Mouse (Mus musculus) stomach, embryonic 15.5 days (tissue): ENCODE measurements around the gene Mgat5. TPM values are rescaled to one million over a fixed set of nuclear protein-coding genes. Genes with fewer than 3 reads are reported as not detected.

Experiments used
- ATAC-seq: fragments of 200-750 bp; cut with Nextera tagmentation; 2 replicates; pipeline ENCODE4 v1.8.0; 2017; ENCODE audit warnings: low read depth, moderate number of reproducible peaks, moderate TSS enrichment; ENCODE audit not compliant: insufficient read depth, low FRiP score
- H3K27ac ChIP-seq: fragments of 300-500 bp; sonication (generic); 2 replicates; pipeline ENCODE4 v1.5.1; 2015; ENCODE audit warnings: mild to moderate bottlenecking, inconsistent platforms
- H3K27me3 ChIP-seq: fragments of 300-500 bp; sonication (generic); replicated peaks from 2 replicates; pipeline ENCODE4 v1.6.1; 2015; ENCODE audit warnings: inconsistent platforms
- H3K36me3 ChIP-seq: fragments of 300-500 bp; sonication (generic); 2 replicates; pipeline ENCODE4 v1.6.1; 2015; ENCODE audit warnings: inconsistent platforms
- H3K4me1 ChIP-seq: fragments of 300-500 bp; sonication (generic); 2 replicates; pipeline ENCODE4 v1.6.1; 2015; ENCODE audit warnings: inconsistent platforms
- H3K4me2 ChIP-seq: fragments of 300-500 bp; sonication (generic); 2 replicates; pipeline ENCODE4 v1.6.1; 2015; ENCODE audit warnings: mild to moderate bottlenecking, inconsistent platforms
- H3K4me3 ChIP-seq: fragments of 300-500 bp; sonication (generic); replicated peaks from 2 replicates; pipeline ENCODE4 v1.5.1; 2015; ENCODE audit warnings: inconsistent platforms
- H3K9ac ChIP-seq: fragments of 300-500 bp; sonication (generic); 2 replicates; pipeline ENCODE4 v1.6.1; 2015; ENCODE audit warnings: inconsistent platforms
- H3K9me3 ChIP-seq: fragments of 300-500 bp; sonication (generic); 2 replicates; pipeline ENCODE4 v1.6.1; 2016; ENCODE audit warnings: inconsistent platforms
- WGBS: fragments of 180-500 bp; shearing (Covaris S2); methylation state at CpG from one replicate; pipeline ENCODE4 v1.1.7; 2015; 5-methylcytosine and 5-hydroxymethylcytosine counted together
- polyA plus RNA-seq: library from polyadenylated mRNA; unstranded; fragments of >200 nt; fragmentation: Nextera tagmentation; extraction: Ambion mirVana; gene quantifications from 2 replicates; pipeline ENCODE4 v1.2.1, GENCODE M21; 2015

Mgat5 gene
- polyA plus RNA-seq, 1 experiment from 2014 or later, result 5.4 TPM

DNA sequence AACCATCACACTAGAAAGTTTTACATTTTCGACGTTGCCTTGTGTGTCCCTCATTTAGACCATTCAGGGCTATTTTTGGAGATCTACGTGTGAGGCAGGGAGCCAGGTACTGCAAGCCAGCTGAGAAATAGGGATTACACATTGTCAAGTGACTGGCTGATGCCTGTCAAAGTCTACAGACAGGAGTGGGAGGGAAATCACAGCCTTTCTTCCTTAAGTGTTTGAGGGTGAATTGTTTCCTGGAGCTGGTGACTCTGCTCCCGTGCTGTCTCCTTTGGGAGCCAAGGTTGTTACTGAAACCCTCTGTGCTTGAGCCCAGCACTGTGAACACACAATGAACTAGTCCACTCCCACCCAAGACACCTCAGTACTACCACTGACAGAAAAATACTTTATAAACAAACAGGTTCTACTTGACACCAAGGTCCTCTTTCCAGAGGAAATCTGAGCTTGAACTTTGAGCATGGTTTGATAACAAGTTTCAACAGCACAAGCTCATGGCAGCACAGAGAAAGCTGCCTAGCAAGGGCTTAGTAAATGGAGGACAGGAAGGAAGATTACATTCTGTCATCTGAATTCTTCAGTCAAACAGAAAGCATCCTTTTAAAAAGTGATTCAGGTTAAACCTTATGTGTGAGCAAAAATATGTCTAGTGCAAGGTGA lies 147.4 kb downstream of the Mgat5 start:
- ATAC-seq, result no peak
- 0 out of 2 replicates have a peak overlapping the region, but pooled peaks have one; percentile 6 for H3K27ac ChIP-seq
- H3K9ac ChIP-seq, result no peak overlapping the region
- no peak overlapping the region for H3K4me3 ChIP-seq
- WGBS, result 69% methylated on average over 4 of the region's 4 CpGs
- H3K4me1 ChIP-seq, result no peaks in the 10 kb centered on the region
- H3K4me2 ChIP-seq, result no peak overlapping the region
- H3K9me3 ChIP-seq, result no peaks in the 10 kb centered on the region
- no peaks in the 10 kb centered on the region for H3K36me3 ChIP-seq
- no peaks in the 10 kb centered on the region for H3K27me3 ChIP-seq

DNA sequence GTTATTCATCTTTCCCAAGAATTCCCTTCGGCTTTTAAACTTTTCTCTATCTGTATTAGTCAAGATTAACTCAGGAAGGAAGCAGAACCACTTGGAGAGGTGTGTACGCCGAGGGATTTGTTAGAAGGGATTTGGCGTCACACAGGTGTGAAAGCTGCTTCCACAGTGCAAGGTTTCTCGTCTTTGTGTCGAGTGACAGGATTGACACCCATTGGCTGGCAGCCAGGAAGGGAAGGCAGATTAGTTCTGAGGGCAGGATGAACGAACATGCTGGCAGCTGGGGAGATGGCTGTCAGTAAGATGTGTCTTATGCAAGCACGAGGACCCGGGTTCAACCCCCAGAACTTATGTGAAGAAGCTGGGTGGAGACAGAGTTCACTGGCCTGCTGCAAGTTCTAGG lies 148.6 kb downstream of the Mgat5 start:
- Histone ChIP-seq H3K4me3 (no peak overlapping the region), H3K4me1 (no peaks in the 10 kb centered on the region), H3K4me2 (no peak overlapping the region), H3K27me3 (no peaks in the 10 kb centered on the region), H3K9me3 (no peaks in the 10 kb centered on the region), H3K27ac (no peak overlapping the region), H3K36me3 (no peaks in the 10 kb centered on the region), H3K9ac (no peak overlapping the region)
- WGBS, result 49% methylated on average over 9 of the region's 9 CpGs
- ATAC-seq, result no peak

DNA sequence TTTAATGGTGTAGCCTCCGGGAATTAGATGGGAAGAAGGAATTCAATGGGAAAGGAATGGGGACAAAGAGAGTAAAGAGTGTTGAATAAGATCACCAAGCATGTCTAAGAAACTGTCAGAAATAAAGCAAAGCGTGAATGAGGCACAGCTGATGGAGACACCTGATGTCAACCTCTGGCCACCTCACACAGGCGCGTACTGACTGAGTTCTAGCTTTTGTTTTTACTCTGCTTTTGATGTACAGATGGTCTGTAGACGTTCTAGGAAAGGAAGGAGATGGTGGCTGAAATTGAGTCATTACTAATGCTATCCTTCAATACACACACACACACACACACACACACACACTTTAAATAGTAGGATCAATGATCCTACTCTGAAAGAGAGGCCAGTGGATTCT lies 149.3 kb downstream of the Mgat5 start:
- Histone ChIP-seq H3K4me2 (no peak overlapping the region), H3K9ac (no peak overlapping the region), H3K9me3 (no peaks in the 10 kb centered on the region), H3K27ac (no peak overlapping the region), H3K36me3 (no peaks in the 10 kb centered on the region), H3K4me1 (no peaks in the 10 kb centered on the region), H3K27me3 (no peaks in the 10 kb centered on the region), H3K4me3 (no peak overlapping the region)
- WGBS, result 85% methylated on average over 5 of the region's 5 CpGs
- ATAC-seq, result no peak

DNA sequence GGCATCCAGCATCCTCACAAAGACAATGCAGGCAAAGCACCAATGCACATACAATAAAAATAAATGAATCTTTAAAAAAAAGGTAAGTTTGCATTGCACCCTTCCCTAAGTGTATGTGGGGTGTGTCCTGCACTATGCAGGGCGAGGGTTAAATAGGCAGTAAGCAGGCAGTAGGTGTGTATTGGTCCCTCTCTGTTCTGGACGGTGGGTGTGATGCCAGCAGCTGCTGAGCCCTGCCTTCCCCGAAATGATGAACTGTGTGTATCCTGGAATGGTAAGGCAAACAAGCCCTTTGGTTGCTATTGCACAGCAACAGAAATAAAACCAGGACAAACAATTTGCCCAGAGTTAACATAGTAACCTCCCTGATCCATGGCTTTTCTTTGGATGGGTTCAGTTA lies 150.2 kb downstream of the Mgat5 start:
- Histone ChIP-seq H3K4me1 (no peaks in the 10 kb centered on the region), H3K36me3 (no peaks in the 10 kb centered on the region), H3K27ac (no peak overlapping the region), H3K4me2 (no peak overlapping the region), H3K4me3 (no peak overlapping the region), H3K27me3 (no peaks in the 10 kb centered on the region), H3K9ac (no peak overlapping the region), H3K9me3 (no peaks in the 10 kb centered on the region)
- WGBS, result 77% methylated on average over 3 of the region's 3 CpGs
- ATAC-seq, result no peak

DNA sequence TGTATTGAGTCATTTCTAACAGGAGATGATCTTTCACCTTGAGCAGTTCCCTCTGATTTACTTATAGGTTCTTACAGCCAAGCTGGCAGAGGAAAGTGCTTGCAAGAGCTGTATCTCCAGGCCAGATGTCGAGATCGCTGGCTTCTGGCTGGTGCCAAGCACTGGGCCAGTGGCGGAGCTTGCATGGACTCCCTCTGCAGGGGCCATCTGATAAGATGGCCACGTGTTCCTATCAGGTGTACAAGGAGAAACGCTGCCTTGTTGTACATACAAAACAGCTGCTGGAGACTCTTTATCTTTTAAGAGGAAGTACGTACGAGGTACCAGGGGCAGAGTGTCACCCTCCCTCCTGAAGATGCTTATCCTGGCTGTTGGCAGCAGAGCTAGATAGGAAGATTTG lies 158.8 kb downstream of the Mgat5 start:
- 61% methylated on average over 7 of the region's 7 CpGs for WGBS
- H3K4me3 ChIP-seq, result no peak overlapping the region
- H3K27ac ChIP-seq, result no peak overlapping the region
- no peak overlapping the region for H3K4me2 ChIP-seq
- no peaks in the 10 kb centered on the region for H3K36me3 ChIP-seq
- ATAC-seq, result no peak
- H3K4me1 ChIP-seq, result no peaks in the 10 kb centered on the region
- no peaks in the 10 kb centered on the region for H3K9me3 ChIP-seq
- no peaks in the 10 kb centered on the region for H3K27me3 ChIP-seq
- H3K9ac ChIP-seq, result no peak overlapping the region

DNA sequence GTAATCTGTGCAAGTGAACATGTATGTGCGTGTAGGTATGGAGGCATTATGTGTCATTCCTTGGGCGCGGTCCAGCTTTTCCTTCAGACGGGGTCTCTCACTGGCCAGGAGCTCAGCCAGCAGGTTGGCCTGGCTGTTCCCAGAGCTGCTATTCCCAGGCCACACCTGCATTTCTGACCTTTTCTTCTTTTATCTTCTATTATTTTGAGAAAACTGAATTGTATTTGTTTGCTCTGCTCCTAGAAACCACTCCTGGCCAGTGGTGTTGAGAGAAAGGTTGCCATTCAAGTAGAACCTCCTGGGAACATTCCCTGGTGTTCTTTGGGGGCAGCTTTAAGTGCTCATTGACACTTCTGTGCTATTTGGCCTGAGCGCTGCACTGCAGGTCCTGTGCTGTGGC lies 160.9 kb downstream of the Mgat5 start:
- no peak for ATAC-seq
- H3K9ac ChIP-seq, result no peak overlapping the region
- H3K27me3 ChIP-seq, result no peaks in the 10 kb centered on the region
- H3K27ac ChIP-seq, result no peak overlapping the region
- no peak overlapping the region for H3K4me2 ChIP-seq
- no peaks in the 10 kb centered on the region for H3K36me3 ChIP-seq
- H3K4me3 ChIP-seq, result no peak overlapping the region
- 77% methylated on average over 5 of the region's 5 CpGs for WGBS
- H3K4me1 ChIP-seq, result no peaks in the 10 kb centered on the region
- no peaks in the 10 kb centered on the region for H3K9me3 ChIP-seq

DNA sequence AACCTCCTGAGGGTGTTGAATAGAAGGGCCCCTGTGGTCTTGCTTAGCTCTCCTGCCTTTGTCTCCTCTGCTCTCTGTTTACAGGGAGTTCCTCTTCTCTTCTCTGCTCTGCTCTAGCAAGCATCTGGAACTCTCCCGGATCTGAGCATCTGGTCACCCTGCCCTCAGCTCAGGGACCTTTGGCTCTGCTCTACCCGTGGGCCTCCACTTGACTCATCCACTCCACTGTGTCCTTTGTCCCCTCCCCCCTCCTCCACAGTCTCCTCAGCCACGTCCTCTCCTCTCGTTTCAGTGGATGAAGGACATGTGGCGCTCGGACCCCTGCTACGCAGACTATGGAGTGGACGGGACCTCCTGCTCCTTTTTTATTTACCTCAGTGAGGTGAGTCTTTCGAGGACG lies 161.3 kb downstream of the Mgat5 start:
- no peak overlapping the region for H3K4me3 ChIP-seq
- H3K4me1 ChIP-seq, result no peaks in the 10 kb centered on the region
- H3K27me3 ChIP-seq, result no peaks in the 10 kb centered on the region
- no peaks in the 10 kb centered on the region for H3K36me3 ChIP-seq
- no peak for ATAC-seq
- H3K9me3 ChIP-seq, result no peaks in the 10 kb centered on the region
- H3K9ac ChIP-seq, result no peak overlapping the region
- no peak overlapping the region for H3K4me2 ChIP-seq
- 63% methylated on average over 10 of the region's 10 CpGs for WGBS
- no peak overlapping the region for H3K27ac ChIP-seq

DNA sequence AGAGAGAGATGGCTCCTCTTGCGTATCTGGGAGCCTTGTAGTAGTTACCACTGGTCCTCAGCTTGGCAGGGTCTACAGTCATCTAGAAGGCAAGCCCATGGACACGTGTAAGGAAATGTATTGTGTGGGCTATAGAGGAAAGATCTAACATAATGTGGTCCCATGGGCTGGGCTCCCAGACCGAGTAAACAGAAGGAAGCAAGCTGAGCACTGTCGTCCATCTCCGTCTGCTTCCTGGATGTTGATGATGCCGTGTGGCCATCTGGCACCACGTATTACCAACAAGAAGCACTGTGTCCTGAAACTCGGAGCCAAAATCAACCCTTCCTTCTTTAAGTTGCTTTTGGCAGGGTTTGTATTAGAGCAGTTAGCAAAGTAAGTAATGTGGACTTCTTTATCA lies 163.7 kb downstream of the Mgat5 start:
- no peaks in the 10 kb centered on the region for H3K27me3 ChIP-seq
- no peak overlapping the region for H3K4me2 ChIP-seq
- H3K9me3 ChIP-seq, result no peaks in the 10 kb centered on the region
- ATAC-seq, result no peak
- WGBS, result 70% methylated on average over 8 of the region's 8 CpGs
- H3K4me1 ChIP-seq, result no peaks in the 10 kb centered on the region
- H3K9ac ChIP-seq, result no peak overlapping the region
- no peak overlapping the region for H3K27ac ChIP-seq
- no peaks in the 10 kb centered on the region for H3K36me3 ChIP-seq
- H3K4me3 ChIP-seq, result no peak overlapping the region

DNA sequence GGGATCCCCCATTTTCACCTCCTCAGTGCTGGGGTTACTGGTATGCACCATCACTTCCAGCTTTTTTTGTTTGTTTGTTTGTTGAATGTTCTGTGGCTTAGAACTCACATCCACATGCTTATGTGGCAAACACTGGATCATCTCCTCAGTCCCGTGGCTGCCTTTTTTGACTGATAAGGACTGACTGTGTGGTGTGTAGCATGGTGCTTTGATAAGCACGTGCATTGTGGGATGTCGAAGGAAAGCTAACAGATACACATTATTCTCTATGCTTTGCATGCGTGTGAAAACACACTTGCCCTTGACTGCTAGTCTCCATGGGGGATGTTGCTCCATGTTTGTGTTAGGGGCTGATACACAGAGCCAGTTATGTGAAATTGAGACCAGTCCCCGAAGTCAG lies 164.7 kb downstream of the Mgat5 start:
- H3K27me3 ChIP-seq, result no peaks in the 10 kb centered on the region
- WGBS, result 86% methylated on average over 5 of the region's 5 CpGs
- no peak overlapping the region for H3K4me3 ChIP-seq
- no peaks in the 10 kb centered on the region for H3K9me3 ChIP-seq
- no peak for ATAC-seq
- no peak overlapping the region for H3K4me2 ChIP-seq
- H3K27ac ChIP-seq, result no peak overlapping the region
- H3K36me3 ChIP-seq, result no peaks in the 10 kb centered on the region
- H3K9ac ChIP-seq, result no peak overlapping the region
- no peaks in the 10 kb centered on the region for H3K4me1 ChIP-seq

DNA sequence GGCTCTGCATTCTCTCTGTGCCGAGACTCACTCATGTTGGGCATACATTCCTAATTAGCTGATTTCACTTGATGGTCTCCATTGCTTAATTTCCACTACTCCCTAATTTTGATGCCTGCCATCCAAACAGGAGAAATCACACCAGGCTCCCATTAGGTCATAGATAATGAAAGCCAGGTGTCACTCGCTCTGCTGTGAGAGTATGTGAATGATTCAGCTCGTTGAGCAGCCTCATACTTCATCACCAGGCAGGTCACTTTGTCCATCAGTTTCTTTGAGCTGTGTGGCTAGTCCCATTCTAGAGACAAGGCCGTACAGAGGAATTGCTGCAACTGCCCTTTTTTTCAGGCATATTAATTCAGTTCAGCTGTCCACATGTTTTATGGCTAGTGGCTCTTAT lies 167.3 kb downstream of the Mgat5 start:
- Histone ChIP-seq H3K27me3 (no peaks in the 10 kb centered on the region), H3K36me3 (no peaks in the 10 kb centered on the region), H3K4me2 (no peak overlapping the region), H3K9me3 (no peaks in the 10 kb centered on the region), H3K4me3 (no peak overlapping the region), H3K27ac (no peak overlapping the region), H3K4me1 (no peaks in the 10 kb centered on the region), H3K9ac (no peak overlapping the region)
- no peak for ATAC-seq
- 76% methylated on average over 4 of the region's 4 CpGs for WGBS

DNA sequence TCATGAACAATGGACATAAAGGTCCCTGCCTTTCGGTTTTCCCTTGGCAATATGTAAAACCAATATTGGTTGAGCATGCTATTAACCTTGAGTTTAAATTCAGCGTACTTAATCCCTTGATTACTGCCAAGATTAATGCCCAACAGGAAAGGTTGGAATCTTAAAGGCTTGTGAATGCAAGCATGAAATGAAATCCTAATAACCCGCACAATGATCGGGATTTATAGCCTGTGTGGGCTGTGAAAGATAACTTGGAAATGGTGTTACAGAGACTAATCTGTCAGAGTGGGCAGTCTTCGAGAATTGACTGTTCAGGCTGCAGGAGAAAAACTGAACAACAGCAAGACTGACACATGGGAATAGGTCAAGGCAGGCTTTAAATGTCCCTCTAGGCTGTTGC lies 168.7 kb downstream of the Mgat5 start:
- Histone ChIP-seq H3K4me3 (no peak overlapping the region), H3K9me3 (no peaks in the 10 kb centered on the region), H3K9ac (no peak overlapping the region), H3K4me1 (no peaks in the 10 kb centered on the region), H3K4me2 (no peak overlapping the region), H3K27ac (no peak overlapping the region), H3K27me3 (no peaks in the 10 kb centered on the region), H3K36me3 (no peaks in the 10 kb centered on the region)
- 66% methylated on average over 5 of the region's 5 CpGs for WGBS
- ATAC-seq, result no peak

DNA sequence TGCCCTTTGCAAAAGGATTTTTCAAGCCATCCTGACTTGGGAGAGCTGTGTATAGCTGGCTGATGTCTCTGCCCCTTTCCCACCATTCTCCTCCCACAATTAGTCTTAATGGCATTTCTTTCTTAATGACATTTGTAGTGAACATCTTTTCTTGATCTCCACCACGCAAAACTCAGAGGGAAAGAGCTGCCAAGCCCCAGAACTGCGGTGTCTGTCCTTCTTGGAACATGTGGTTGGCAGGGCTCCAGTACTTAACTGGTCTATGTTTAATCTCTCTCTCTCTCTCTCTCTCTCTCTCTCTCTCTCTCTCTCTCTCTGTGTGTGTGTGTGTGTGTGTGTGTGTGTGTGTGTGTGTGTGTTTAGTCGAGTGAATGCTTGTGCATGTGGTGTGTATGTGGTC lies 169.3 kb downstream of the Mgat5 start:
- no peak for ATAC-seq
- WGBS, result 49% methylated on average over 3 of the region's 3 CpGs
- H3K9ac ChIP-seq, result no peak overlapping the region
- H3K4me3 ChIP-seq, result no peak overlapping the region
- H3K27ac ChIP-seq, result no peak overlapping the region
- H3K27me3 ChIP-seq, result no peaks in the 10 kb centered on the region
- no peaks in the 10 kb centered on the region for H3K4me1 ChIP-seq
- no peak overlapping the region for H3K4me2 ChIP-seq
- H3K9me3 ChIP-seq, result no peaks in the 10 kb centered on the region
- no peaks in the 10 kb centered on the region for H3K36me3 ChIP-seq

DNA sequence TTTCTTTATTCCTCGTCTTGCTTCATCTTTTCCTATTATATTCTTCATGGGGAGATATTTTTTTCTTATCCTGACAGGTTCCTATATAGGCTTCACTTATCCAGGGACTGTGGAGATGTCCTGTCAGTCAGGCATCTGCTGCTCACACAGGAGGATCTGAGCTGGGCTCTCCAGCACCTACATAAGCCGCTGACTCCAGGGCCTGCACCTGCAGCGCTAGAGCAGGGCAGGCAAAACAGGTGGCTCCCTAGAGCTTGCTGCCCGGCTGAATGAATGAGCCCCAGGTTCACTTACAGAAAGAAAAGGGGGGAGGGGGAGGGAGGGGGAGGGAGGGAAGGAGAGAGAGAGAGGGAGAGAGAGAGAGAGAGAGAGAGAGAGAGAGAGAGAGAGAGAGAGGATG lies 175.3 kb downstream of the Mgat5 start:
- H3K27ac ChIP-seq, result no peak overlapping the region
- H3K4me3 ChIP-seq, result no peak overlapping the region
- no peaks in the 10 kb centered on the region for H3K27me3 ChIP-seq
- H3K4me1 ChIP-seq, result no peaks in the 10 kb centered on the region
- no peaks in the 10 kb centered on the region for H3K9me3 ChIP-seq
- 49% methylated on average over 4 of the region's 4 CpGs for WGBS
- no peak overlapping the region for H3K4me2 ChIP-seq
- H3K9ac ChIP-seq, result no peak overlapping the region
- H3K36me3 ChIP-seq, result no peaks in the 10 kb centered on the region
- no peak for ATAC-seq
